Mouse (Mus musculus): ENCODE data around the gene Serpina3c. TPM values are rescaled to one million over a fixed set of nuclear protein-coding genes. Genes with fewer than 3 reads are reported as not detected.

The Serpina3c gene
- polyA plus RNA-seq (2016; fragmentation: Nextera tagmentation; extraction: Ambion mirVana) = not detected in 2 replicates

DNA sequence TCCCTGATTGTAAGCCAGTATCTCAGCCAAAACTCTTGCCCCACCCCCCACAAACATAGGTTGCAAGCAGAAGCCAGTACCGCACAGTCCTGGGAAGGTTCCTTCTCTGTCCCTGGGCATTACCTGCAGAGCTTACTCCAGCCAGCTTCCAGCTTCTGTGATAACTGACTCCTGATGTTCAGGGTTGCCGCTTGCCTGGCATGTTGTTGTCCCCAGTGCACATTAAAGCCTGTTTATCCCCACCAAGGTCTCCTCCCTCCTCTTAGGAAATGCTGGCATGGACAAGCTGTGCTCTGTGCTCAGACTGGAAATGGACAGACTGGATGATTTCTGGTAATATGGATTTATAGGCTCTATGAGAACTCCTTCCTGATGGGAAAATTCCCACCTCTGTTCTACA, at the start of gene Serpina3c:
Gene Serpina3c, minus strand, starts transcription at position 215 of the 400 bp plus-strand sequence.
- Histone ChIP-seq H3K4me2 (replicated peaks) (no peak within 1 kb of the TSS), H3K4me1 (no peaks in the 10 kb centered on the region), H3K27ac (replicated peaks) (no peak within 1 kb of the TSS), H3K9me3 (no peaks in the 10 kb centered on the region), H3K36me3 (no peaks in the 10 kb centered on the region), H3K4me3 (no peak within 1 kb of the TSS), H3K27me3 (no peaks in the 10 kb centered on the region), H3K9ac (replicated peaks) (no peak within 1 kb of the TSS)
- WGBS = 90% methylated on average over 2 of the region's 2 CpGs
- ATAC-seq (ENCODE audit: low FRiP score, low read depth) = no peak

DNA sequence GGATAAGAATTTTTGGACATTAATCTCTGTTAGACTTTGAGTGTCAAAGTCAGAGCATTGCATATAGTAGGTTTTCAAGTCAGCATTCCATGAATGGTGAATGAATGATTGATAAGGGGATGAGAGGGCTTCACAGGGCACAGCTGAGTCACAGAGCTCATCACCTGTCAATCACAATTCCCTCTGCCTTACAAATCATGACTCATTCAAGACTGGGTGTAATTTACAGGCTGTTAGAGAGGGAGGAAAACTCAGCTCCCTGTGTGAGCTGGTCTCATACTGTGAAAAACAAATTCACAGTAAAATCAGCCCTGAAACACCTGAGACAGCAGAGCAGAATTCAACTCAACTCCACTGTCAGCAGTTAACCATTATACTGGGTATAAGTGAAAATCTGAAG, 37.2 kb upstream of the Serpina3c start:
- Histone ChIP-seq H3K27ac (replicated peaks) (no peak overlapping the region), H3K9ac (replicated peaks) (no peak overlapping the region), H3K4me2 (replicated peaks) (no peak overlapping the region), H3K4me3 (no peak overlapping the region), H3K27me3 (no peaks in the 10 kb centered on the region), H3K36me3 (no peaks in the 10 kb centered on the region), H3K4me1 (no peaks in the 10 kb centered on the region), H3K9me3 (no peaks in the 10 kb centered on the region)
- no peak for ATAC-seq (ENCODE audit: low FRiP score, low read depth)

DNA sequence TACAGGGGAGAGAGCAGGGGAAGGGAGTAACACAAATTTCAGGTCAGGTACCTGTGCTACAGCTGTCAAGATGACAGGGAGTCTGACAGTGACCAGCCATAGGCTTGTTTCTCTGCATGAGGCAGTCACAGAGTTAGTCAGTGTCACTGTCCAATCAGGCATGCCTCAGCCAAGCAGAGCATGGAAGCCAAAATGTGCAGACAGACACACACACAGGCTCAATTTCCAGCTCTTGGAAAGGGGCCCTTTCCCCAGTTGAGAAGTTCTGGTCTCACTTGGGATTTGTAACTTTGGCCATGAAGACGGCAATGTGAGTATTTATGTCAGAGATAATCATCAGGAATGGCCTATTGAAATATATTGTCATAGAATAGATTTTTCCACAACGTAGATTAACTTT, 35.6 kb upstream of the Serpina3c start:
- Histone ChIP-seq H3K27me3 (no peaks in the 10 kb centered on the region), H3K9me3 (no peaks in the 10 kb centered on the region), H3K27ac (replicated peaks) (no peak overlapping the region), H3K36me3 (no peaks in the 10 kb centered on the region), H3K9ac (replicated peaks) (no peak overlapping the region), H3K4me1 (no peaks in the 10 kb centered on the region), H3K4me3 (no peak overlapping the region), H3K4me2 (replicated peaks) (no peak overlapping the region)
- 80% methylated on average over 2 of the region's 2 CpGs for WGBS
- ATAC-seq (ENCODE audit: low FRiP score, low read depth) = no peak

DNA sequence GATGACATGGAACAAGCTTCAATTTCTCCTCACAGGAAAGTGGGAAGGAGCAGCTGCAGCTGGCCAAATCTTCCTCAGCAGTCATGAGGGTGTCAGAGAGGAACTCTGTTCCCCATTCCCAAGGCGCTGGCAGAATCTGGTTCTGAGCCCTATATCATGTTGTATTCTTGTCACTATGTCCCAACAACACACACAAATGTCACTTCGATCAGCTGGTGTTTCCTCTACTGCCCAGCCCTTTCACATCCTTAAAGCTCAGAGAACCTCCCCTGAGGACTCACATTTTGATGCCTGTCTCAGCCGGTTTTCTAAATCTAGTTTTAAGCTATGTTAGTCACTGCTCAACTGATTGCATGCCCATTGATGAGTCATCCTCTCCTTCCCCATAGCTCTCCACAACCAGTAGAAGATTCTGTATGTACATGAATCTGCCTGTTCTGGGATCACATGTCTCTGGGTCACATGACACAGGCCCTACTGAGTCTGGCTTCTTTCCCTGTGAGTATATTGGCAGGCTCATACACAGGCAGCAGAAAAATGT, 32.4 kb upstream of the Serpina3c start:
- 88% methylated on average over 3 of the region's 3 CpGs for WGBS
- no peaks in the 10 kb centered on the region for H3K9me3 ChIP-seq
- ATAC-seq (ENCODE audit: low FRiP score, low read depth) = no peak
- no peak overlapping the region for H3K4me2 ChIP-seq (replicated peaks)
- no peak overlapping the region for H3K27ac ChIP-seq (replicated peaks)
- no peaks in the 10 kb centered on the region for H3K36me3 ChIP-seq
- H3K27me3 ChIP-seq = no peaks in the 10 kb centered on the region
- no peak overlapping the region for H3K9ac ChIP-seq (replicated peaks)
- no peak overlapping the region for H3K4me3 ChIP-seq
- no peaks in the 10 kb centered on the region for H3K4me1 ChIP-seq

DNA sequence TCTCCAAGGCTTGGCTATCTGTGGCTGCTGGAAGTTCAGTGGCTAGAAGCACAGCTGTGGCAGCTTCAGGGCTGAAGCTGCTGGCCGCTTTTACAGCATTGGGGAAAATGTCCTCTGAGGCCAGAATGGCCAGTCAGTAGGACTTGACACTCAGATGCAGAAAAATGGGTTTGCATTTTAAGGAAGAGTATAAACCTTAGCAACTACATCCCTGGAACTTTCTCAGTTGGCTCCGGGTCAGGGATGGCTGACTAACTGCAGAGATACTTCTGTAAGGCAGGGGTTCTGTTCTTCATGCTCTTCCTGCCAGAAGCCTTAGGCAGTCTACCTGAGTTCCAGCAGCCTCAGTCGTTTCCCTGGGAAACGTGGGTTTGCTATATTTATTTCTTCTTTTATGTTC, 31.4 kb upstream of the Serpina3c start:
- 84% methylated on average over 4 of the region's 4 CpGs for WGBS
- no peak for ATAC-seq (ENCODE audit: low FRiP score, low read depth)
- Histone ChIP-seq H3K4me1 (no peaks in the 10 kb centered on the region), H3K4me2 (replicated peaks) (no peak overlapping the region), H3K27me3 (no peaks in the 10 kb centered on the region), H3K9ac (replicated peaks) (no peak overlapping the region), H3K27ac (replicated peaks) (no peak overlapping the region), H3K36me3 (no peaks in the 10 kb centered on the region), H3K9me3 (no peaks in the 10 kb centered on the region), H3K4me3 (no peak overlapping the region)

DNA sequence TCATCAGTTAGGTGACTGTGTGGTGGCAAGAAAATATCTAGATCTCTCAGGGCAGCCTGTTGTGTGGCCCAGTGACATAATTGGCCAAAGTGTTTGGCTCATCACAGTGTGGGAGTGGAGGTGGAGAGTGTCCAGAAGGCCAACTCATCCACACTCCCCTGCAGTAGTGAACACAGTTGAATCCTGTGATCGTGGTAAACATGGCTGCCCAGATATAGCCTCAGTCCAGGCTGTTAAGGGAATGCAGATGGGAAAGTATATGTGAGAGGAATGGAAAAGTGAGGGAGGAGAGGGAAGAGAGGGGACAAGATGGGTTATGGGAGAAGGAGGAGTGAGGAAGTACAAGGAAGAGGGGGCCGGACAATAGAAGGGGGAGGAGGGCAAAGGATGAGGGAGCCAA, 25.3 kb upstream of the Serpina3c start:
- Histone ChIP-seq H3K36me3 (no peaks in the 10 kb centered on the region), H3K9me3 (no peaks in the 10 kb centered on the region), H3K4me2 (replicated peaks) (no peak overlapping the region), H3K4me1 (no peaks in the 10 kb centered on the region), H3K27ac (replicated peaks) (no peak overlapping the region), H3K9ac (replicated peaks) (no peak overlapping the region), H3K27me3 (no peaks in the 10 kb centered on the region), H3K4me3 (no peak overlapping the region)
- 79% methylated on average over 2 of the region's 2 CpGs for WGBS
- ATAC-seq (ENCODE audit: low FRiP score, low read depth) = no peak

DNA sequence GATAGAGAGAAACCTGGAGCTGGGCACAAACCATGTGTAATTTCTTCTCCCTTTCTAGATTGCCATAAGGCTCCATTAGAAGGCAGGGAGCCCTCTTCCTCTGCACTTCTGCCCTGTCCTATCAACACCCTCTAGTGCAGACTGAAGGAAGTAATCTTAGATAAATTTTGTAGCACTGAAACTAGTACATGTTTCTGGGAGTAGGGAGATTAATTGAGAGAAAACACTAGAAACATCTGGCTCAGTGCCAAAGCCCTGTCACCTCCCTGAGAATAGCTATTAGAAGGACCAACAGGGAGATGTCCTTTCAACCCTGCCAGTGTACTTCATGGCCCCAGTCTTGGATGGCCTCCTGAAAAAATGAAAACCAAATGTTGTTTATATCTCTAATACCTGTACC, 24.9 kb upstream of the Serpina3c start:
- ATAC-seq (ENCODE audit: low FRiP score, low read depth) = no peak
- Histone ChIP-seq H3K36me3 (no peaks in the 10 kb centered on the region), H3K9me3 (no peaks in the 10 kb centered on the region)

DNA sequence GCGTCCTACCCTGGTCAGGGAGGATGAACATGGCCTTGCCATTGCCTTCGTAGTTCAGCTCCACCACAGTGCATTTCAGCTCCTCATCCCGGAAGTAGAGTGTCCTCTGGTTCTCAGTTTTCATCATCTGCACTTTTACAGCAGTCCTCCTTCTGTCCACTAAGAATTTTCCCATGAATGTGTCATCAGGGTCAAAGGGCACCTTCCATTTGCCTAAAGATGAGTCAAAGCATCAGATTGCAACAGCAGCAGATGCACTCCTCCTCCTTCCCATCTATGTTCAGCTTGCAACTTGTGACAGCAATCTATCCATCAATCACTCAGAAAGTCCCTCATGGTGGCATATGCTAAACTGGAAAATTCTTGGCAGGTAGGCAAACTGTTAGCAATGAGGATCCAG, 22.0 kb upstream of the Serpina3c start:
- Histone ChIP-seq H3K27me3 (no peaks in the 10 kb centered on the region), H3K27ac (replicated peaks) (no peak overlapping the region), H3K9me3 (no peaks in the 10 kb centered on the region), H3K9ac (replicated peaks) (no peak overlapping the region), H3K4me3 (no peak overlapping the region), H3K4me2 (replicated peaks) (no peak overlapping the region), H3K4me1 (no peaks in the 10 kb centered on the region), H3K36me3 (no peaks in the 10 kb centered on the region)
- WGBS = 81% methylated on average over 3 of the region's 3 CpGs
- no peak for ATAC-seq (ENCODE audit: low FRiP score, low read depth)

More for the DNA sequence above, 24.9 kb upstream of the Serpina3c start:
- Histone ChIP-seq H3K27me3 (no peaks in the 10 kb centered on the region), H3K4me3 (no peak overlapping the region), H3K4me1 (no peaks in the 10 kb centered on the region), H3K9ac (replicated peaks) (no peak overlapping the region), H3K27ac (replicated peaks) (no peak overlapping the region), H3K4me2 (replicated peaks) (no peak overlapping the region)

DNA sequence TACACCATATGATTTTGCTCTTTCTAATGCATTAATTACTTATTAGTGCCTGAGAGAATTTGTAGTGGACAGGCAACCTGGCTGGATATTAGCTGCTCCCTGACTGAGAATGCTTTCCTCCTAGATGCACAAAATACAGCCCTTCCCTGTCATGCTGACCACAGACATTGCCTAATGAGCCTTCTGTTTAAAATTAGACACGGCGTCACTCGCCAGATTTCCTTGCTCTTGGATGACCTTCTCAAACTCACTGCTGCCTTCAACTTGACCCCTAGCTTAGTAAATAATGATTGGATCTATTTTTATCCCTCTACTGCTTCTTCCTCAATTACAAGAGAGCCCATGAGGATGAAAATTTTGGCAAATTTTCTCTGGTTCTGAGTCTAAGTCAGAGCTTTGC, 21.1 kb upstream of the Serpina3c start:
- Histone ChIP-seq H3K9me3 (no peaks in the 10 kb centered on the region), H3K4me3 (no peak overlapping the region), H3K27ac (replicated peaks) (no peak overlapping the region), H3K4me2 (replicated peaks) (no peak overlapping the region), H3K27me3 (no peaks in the 10 kb centered on the region), H3K9ac (replicated peaks) (no peak overlapping the region), H3K4me1 (no peaks in the 10 kb centered on the region), H3K36me3 (no peaks in the 10 kb centered on the region)
- WGBS = 85% methylated on average over 3 of the region's 3 CpGs
- no peak for ATAC-seq (ENCODE audit: low FRiP score, low read depth)

DNA sequence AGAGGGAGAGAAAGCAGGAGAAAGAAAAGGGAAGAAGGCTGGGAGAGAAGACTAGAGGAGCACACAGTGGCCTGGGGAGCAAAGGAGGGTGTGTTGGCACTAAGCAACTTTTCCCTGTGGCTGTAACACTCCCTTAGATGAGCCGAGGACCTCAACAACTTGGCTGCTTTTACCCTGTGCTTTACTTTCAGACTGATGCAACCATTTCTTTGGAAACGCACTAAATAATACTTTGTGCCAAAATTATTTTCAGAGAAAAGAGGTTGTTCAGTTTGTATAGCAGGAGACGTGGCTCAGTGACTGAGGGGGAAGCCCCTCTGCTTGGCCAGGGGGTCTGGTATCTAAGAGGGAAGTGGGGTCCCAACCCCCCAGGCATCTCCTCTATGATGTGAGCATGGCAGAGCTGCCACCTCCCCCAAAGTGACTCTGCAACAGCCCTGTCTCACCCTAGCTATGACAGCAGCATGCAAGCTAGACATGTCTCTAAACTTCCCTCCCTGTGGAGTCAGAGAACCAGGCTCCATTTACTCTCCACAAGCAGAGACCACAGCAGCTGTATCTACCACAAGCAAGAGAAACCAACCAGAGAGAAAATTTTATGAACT, 527 bp downstream of the Serpina3c start:
- Histone ChIP-seq H3K27ac (replicated peaks) (no peak overlapping the region), H3K27me3 (no peaks in the 10 kb centered on the region), H3K36me3 (no peaks in the 10 kb centered on the region), H3K9ac (replicated peaks) (no peak overlapping the region), H3K4me1 (no peaks in the 10 kb centered on the region), H3K9me3 (no peaks in the 10 kb centered on the region), H3K4me2 (replicated peaks) (no peak overlapping the region), H3K4me3 (no peak overlapping the region)
- ATAC-seq (ENCODE audit: low FRiP score, low read depth) = no peak
- 86% methylated on average over 3 of the region's 3 CpGs for WGBS

DNA sequence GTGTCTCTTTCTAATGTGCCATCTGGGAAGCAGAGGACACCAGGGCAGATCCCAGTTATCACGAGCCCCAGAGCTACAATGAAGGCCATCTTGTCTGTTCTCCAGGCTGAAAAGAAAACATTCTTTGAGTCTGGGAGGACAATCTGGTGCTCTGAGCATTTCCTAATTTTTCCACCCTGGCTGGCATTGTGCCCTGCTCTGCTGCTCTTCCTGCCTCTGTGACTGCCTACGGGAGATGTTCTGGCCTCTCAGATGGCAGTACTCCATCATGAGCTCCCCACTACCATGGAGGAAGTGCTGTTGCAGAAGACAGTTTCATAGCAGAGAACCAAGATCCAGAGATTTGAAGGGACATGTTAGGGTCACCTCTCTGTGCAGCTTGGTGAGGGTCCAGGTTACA, 1.7 kb downstream of the Serpina3c start:
- ATAC-seq (ENCODE audit: low FRiP score, low read depth) = no peak
- Histone ChIP-seq H3K4me2 (replicated peaks) (no peak overlapping the region), H3K4me3 (no peak overlapping the region), H3K27ac (replicated peaks) (no peak overlapping the region), H3K4me1 (no peaks in the 10 kb centered on the region), H3K9me3 (no peaks in the 10 kb centered on the region), H3K36me3 (no peaks in the 10 kb centered on the region), H3K9ac (replicated peaks) (no peak overlapping the region), H3K27me3 (no peaks in the 10 kb centered on the region)
- WGBS = 82% methylated on average over 2 of the region's 2 CpGs

DNA sequence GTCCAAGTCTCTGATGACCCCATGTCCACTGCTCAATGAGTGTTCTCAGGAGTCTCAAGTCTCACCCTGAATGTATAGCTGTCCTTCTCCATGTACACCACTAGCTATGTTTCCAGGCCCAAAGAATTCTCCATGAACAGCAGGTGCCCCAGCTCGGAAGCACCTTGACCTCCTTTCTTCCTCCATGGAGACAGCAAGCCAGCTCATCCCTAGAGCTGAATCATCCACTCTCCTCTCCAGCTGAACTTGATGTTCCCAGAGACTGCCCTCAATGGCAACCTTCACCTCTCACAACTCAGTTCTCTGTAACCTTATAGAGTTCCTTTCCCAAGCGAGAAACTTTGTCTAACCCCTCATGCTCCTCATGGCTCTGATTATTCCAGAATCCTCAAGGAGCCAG, 8.1 kb downstream of the Serpina3c start:
- Histone ChIP-seq H3K4me1 (no peaks in the 10 kb centered on the region), H3K4me3 (no peak overlapping the region), H3K9me3 (no peaks in the 10 kb centered on the region), H3K4me2 (replicated peaks) (no peak overlapping the region), H3K27ac (replicated peaks) (no peak overlapping the region), H3K27me3 (no peaks in the 10 kb centered on the region), H3K36me3 (no peaks in the 10 kb centered on the region), H3K9ac (replicated peaks) (no peak overlapping the region)
- no peak for ATAC-seq (ENCODE audit: low FRiP score, low read depth)
- WGBS = 85% methylated on average over 2 of the region's 2 CpGs

DNA sequence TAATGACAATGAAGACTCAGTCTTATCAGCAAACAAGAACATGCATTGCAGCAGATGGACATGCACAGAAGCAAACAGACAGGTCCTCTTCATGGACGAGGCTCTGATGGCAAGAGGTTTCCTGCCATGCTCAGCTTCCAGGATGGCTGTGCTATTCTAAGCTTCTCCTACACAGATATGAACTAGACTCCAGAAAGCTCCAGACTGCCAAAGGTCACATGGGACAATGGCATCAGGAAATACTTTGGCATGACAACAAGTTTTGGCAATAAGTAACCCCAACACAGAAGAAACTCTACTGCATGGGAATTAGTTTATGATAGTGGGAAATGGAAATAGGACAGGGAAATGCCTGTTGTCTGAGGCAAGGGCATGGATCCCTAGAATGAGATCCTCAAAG, 10.4 kb downstream of the Serpina3c start:
- Histone ChIP-seq H3K9me3 (no peaks in the 10 kb centered on the region), H3K36me3 (no peaks in the 10 kb centered on the region), H3K9ac (replicated peaks) (no peak overlapping the region), H3K27me3 (no peaks in the 10 kb centered on the region), H3K4me2 (replicated peaks) (no peak overlapping the region), H3K4me1 (no peaks in the 10 kb centered on the region), H3K27ac (replicated peaks) (no peak overlapping the region), H3K4me3 (no peak overlapping the region)
- ATAC-seq (ENCODE audit: low FRiP score, low read depth) = no peak
- 85% methylated on average over 1 of the region's 1 CpGs for WGBS

Data from midbrain, embryonic 12.5 days (tissue).